Mouse (Mus musculus) left cerebral cortex, postnatal 36 days (tissue): ENCODE measurements around the gene Med27. TPM values are rescaled to one million over a fixed set of nuclear protein-coding genes. Genes with fewer than 3 reads are reported as not detected.

ENCODE experiments used
- DNase-seq, 2 experiments: peaks; one replicate each; pipeline ENCODE4 v3.0.0; 2021 to 2022; ENCODE audit warnings: low spot score in 2 of 2, mixed read lengths in 1 of 2
- intact Hi-C: fragments of 180-260 bp; cut with DNase I; formaldehyde crosslinking; loops from one replicate; pipeline ENCODE4 v1.15.1; 2025
- total RNA-seq, 2 experiments: library from RNA; stranded (reverse); gene quantifications; 2 replicates each; pipeline ENCODE4 v1.2.3; 2021

The Med27 gene
- total RNA-seq, 2 experiments from 2014 or later: 36.4 to 40.4 TPM

DNA sequence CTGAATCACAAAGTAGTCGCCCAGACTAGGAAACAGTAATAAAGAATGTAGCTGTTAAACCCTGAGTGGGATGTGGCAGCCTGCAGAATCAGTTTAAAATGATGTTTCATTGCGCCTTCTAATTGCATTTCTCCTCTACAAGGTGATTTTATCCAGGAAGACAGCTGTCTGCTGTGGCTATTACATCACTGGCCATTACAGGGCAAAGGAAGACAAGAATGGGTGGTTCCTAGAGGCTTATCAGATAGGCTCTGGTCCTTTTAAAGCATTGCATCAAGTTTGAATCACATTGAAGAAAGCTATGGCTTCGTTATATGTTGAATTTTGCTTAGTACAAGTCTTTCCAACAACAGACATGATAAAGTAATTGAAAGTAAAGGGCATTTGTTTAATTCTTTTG lies 76.4 kb downstream of the Med27 start:
- DNase-seq: no peak
- intact Hi-C loops: no loop called here

DNA sequence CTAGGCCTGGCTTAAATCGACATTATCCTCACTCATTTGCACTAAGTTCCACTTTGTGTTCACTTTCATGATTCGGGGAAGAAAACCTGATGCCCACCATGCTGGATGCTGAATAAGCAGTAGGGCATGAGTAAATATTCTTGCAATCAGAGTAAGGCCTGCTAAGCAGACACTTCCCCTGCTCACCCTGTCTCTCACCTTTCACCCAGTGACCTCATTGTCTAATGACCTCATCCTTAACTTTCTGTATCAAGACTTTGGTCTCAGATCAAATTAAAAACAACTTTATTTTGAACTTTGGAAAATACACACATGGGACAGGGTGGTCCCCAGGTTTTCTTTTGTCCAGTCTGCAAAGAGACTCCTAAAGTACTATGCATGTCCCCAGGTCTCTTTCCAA lies 78.8 kb downstream of the Med27 start:
- intact Hi-C loops: no loop called here

DNA sequence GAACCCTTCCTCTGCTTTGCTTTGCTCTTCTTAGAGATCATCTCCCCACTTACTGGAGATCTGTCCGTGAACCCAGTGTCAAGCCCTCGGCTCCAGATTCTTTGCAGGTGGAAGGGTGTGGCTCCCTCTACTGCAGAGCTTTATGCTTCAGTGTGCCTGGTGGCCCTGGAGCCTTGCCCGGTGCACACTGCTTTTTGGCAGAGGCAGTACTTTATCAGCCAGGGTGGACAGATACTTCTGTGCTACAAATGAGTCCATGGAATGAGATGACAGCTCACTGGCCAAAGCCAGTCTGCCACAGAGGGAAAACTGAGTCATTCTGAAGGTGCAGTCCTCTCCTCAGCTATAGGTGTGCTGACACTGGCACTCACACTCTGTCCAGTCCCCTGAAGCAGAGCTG lies 80.1 kb downstream of the Med27 start:
- intact Hi-C loops: no loop called here
- DNase-seq: no peak

More for the DNA sequence above, 78.8 kb downstream of the Med27 start:
- no peak for DNase-seq

DNA sequence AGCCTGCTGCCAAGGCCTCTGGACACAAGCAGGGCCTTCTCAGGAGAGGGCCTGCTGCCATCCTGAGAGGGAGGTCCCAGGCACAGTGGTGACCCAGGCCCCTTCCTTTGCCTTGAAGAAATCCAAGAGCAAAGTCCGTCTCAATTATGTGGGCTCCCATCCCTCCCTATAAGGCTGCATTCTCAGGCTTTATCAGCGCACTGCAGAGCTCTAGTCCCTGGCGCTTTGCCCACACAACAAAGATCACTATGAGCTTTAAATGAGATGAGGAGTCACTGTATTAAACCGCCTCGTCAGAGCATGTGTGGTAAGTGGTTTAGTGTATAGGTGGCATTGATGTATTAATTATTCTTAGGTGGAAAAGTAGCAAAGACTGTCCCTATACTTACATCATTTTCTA lies 85.9 kb downstream of the Med27 start:
- intact Hi-C loops: no loop called here
- DNase-seq: no peak

DNA sequence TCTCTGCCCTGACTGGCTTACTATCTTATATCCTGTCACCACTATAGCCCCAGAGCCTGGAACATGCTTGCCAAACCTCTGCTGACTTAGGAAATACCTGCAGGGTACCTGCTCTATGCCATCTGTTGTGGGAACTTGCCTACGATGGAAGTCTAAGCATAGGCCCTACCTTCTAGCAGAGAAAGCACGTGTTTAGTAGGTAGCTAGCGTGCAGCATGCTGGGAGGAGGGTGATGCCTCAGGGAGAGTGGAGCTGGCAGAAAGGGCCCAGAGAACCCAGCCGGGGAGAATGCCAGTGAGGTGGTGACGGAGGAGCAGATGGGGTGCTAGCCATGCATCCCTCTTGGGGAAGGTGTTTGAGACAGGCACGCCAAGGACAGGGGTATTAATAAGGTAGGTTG lies 89.8 kb downstream of the Med27 start:
- no peak for DNase-seq
- intact Hi-C loops: no loop called here

DNA sequence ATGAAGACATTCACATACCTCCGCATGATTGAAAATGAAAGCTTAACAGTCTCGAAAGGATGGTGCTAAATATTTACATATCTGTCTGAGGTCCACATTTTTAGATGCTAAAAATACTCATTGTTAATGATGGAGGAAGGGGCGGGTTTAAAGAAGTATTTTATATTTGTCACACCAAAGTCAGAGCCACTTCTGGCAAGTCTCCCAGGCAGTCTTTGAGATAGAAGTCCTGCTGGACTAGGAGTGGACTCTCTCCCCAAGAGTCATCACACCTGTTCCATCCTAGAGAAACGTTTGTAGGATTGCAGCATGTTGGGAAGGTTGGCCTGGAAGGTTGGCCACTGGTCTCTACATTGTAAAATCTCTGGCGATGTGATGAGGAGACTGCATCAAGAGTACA lies 90.5 kb downstream of the Med27 start:
- intact Hi-C loops: no loop called here
- DNase-seq: no peak

DNA sequence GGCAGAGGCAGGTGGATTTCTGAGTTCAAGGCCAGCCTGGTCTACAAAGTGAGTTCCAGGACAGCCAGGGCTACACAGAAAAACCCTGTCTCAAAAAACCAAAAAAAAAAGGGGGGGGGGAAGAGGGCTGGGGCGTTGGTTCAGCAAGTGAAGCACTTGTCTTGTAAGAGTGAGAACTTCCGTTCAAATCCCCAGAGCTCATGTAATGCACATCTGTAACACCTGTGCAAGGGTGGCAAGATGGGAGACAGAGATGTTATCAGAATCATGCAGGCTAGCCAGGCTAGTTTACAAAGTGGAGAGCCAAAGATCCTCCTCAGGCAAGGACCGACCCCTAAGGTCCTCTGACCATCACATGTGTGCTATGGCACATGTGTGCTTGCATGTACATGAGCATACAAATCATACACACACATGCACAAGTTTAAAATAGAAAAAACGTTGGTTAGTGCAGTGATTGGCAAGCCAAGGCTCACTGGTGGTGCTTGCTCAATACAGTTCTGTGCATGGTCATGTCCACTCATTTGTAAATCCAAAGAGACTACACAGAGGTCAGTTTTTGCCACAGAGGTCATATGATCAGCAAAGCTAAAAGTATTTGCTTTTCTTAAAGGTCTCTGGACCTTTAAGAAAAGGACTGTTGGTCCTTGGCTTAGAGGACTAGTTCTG lies 91.4 kb downstream of the Med27 start:
- intact Hi-C loops: no loop called here
- no peak for DNase-seq

DNA sequence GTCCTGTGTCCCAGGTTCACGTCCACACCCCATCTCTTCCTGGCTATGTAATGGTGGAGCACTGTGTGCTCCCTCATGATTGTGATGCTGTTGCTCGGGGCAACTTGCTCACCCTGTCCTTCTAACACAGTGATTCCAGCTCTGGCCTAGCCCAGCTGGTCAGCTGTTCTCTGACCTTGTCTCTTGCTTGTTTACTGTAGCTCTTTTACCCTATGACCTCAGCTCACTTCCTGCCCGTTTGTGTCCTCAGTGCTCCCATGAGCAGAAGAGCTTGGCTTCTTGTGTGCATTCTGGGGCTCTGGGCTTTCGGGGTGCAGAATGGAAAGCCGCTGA lies 91.9 kb downstream of the Med27 start:
- DNase-seq: no peak
- intact Hi-C loops: no loop called here

DNA sequence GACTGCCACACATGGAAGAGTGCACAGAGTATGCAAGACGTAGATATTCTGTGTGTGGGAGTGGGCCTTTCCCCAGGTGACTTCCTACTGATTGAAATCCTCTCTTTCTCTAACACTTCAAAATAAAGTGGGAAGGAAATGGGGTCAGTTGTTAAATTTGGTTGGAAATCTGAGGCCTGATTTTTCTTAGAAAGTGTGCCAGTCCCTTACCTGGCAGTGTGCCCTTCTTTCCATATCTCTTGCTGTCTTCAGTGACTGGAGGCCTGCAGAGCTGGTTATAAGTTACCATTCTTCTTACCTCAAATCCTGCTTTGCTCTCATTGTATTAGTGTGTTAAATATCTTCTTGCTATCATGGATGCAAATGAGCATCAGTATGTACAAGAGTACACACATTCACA lies 92.4 kb downstream of the Med27 start:
- DNase-seq: no peak
- intact Hi-C loops: no loop called here

DNA sequence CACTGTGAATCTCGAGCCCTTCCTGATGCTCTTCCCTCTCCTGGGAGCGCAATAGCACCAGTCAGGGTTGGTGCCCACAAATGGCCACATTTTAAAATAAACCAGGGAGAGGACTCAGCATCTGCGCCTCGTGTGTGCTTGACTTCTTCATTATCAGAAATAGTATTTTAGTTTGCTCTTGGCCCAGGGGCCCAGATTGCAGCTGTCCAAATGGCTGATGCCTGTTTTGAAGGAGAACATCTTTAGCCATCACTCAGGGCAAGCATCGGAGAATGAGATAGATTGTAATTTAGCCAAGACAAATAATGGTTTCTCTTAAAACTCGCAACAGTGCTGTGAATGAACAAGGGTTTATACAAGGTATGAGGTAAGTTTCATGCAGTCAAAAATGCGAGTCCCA lies 92.8 kb downstream of the Med27 start:
- DNase-seq: no peak
- intact Hi-C loops: no loop called here

DNA sequence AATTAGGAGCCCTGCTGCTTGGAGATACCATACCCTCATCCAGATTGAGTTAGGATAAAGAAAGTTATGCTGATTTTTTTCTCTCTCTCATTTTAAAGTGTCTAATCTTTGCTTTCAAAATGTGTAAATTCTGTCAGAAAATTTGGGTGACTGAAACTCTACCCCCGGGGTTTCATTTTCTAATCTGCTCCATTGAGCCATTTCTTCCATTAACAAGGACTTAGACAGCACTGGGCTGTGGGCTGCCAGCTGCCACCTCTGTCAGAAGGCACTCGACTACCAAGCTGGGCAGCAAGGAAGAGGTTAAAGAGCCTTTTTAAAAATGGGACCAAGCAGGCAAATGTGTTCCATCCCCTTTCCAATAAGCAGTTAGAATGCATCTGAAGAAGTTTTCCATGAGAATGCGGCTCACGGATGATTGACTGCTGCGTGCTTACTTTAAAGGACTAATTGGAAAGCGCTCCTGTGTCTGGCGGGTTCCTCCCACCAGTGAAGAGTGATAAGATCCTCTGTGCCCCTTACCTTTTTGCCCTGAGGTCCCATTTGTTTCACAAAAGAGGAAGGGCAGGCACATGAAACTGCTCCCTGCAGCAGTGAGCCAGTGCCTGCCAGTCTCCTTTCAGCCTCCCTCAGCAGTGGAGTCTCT lies 93.4 kb downstream of the Med27 start:
- intact Hi-C loops: no loop called here
- DNase-seq: no peak

DNA sequence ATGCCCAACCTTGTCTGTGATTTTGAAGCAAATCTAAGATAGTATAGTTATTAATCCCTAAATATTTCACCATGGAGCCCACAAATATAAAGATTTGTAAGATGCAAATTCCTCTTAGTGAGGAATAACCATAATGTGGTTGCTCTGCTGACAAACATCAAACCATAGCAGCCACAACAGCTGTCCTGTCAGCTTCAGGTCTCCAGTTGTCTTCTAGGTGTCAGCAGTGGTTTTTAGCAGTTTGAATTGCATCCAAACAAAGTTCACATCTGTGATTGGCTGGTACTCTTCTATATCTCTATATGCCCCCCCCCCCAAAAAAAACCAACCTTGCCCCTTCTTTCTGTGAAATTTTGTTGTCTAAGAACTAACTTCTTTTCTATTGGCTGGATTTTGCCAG lies 95.7 kb downstream of the Med27 start:
- intact Hi-C loops: no loop called here
- DNase-seq: no peak

DNA sequence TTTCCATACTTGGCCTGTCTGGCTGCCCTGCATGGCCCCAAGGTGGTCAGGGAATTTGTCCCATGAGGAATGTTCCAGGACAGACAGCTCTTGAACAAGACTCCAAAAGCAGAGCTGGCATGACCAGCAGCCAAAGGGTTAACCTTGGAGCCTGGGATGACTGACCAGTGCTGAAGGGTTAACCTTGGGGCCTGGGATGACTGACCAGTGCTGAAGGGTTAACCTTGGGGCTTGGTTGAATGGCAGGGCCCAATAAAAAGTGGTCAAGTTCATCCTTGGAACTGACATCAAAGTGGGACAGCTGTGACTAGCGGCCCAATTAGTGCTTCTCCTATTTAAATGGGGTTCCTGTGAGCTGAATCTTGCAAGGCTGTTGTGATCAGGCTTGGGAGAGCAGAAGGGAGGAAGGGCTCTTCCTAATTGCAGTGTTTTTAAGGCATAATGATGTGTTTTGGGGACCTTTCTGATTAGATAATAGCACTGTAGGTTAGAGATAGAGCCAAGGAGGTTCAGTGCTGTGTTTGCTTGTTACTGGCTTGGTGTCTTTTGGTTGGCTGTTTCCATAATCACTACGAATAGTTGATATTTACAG lies 97.1 kb downstream of the Med27 start:
- DNase-seq: no peak
- intact Hi-C loops: no loop called here

DNA sequence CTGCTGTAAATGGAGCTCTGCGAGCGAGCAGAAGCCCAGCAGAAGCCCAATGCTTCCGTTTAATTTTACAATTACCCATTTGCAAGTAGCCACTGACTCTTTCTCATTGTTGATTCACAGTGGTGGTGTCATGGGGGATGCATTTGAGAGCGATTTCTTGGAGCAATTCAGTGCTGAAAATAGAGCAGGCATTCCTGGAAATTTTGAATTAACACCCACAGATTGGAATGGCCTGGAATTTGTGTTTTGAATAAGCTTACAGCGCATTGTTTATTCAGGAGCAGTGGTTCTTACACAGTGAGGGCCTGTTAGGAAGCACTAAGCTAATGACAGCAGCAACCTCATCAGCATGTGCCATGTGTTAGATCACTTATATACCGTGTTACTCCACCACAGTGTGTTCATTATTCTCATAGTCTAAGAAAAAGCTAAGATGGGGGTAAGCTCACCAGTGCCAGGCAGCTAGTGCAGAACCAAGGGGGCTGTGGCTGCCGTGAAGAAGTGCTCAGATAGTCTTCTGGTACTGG lies 101.9 kb downstream of the Med27 start:
- intact Hi-C loops: no loop called here
- DNase-seq: no peak

DNA sequence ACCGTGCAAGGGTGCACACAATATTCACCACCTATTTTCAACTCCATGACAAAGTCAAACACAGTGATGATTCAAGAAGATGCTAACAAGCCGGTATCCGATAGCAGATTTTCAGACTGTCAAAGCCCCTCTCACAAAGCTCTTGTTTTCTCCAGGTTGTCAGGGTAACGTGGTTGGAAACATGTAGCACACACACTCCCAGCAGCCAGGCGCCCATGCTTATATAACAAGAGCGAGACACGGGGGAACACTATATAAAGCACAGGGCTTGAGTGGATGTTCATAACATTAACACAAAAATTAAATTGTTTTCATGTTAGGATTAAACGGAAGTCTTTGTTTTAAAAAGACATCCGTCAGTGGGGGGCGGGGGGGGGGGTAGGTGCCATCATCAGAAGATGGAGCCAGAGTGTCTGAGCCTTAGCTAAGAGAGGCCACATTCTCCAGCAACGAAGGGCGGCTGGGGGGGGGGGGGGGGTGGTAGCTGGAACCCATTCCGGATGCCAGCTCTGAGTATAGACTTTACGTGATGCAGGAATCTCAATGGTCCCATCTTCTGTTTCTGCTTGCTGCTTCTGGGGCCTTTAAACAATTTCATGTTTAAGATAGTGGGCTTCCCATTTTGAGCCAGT lies 104.9 kb downstream of the Med27 start:
- intact Hi-C loops: no loop called here
- DNase-seq: peak in 1 of 2 experiments; percentile 52

DNA sequence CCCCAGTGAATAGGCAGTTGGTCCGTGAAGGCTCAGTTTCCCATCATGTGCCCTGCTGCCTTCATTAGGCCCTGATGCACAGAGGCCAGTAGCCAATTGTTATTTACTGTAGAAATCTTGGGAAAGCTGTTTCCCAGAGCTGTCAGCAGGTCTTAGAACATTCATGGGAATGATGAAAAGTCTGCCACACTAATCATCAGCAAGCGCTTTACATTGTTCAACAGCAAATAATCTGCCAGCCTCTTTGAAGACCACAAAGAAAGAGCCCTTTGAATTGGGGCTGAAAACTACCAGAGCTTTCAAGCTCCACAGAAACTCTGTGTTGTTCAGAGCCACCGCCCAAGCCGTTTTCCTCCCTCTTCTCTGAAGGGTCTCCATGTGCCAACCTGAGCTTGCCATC lies 106.8 kb downstream of the Med27 start:
- no peak for DNase-seq
- intact Hi-C loops: no loop called here

DNA sequence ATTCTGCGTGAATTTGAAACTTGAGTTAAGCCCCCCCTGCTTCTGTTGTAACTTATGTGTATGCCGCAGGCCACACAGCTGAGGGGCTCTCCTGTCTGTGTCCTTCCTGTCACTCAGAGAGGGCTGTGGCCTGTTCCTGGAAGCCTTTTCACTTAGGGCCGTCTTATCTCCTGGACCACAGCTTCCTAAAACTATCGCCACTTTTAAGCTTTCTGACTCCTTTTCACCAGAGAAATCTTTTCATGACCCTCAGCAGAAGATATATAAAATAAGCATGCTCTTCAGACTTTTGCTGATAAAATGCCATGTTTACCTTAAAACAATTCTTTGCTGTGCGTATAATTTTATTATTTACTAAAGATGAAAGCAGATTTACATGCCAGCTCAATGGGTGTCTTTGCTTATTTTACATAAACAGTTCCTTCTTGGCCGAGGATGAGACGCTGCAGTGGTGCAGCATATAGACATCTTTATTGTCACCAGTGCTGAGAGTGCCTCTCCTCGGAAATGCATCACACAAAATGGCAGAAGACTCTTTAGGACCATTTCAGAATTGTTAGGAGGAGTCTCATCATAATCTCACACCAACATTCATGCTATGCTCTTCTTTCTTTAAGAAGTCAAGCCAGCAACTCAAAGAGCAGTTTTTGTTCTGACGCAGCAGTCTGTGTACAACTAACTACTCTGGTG lies 110.2 kb downstream of the Med27 start:
- DNase-seq: no peak
- intact Hi-C loops: no loop called here

DNA sequence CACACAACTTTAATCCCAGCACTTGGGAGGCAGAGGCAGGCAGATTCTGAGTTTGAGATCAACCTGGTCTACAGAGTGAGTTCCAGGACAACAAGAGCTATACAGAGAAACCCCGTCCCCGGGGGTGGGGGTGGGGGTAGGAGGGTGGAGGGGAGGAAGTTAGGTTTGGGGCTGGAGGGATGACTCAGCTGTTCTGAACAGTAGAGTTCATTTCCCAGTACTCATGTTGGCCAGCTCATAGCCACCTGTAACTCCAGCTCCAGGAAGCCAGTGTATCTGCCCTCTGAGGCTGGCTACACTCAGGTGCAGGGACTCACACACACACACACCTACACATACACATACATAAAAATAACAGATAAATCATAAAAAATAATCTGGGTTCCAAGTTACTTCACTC lies 111.1 kb downstream of the Med27 start:
- DNase-seq: no peak
- intact Hi-C loops: no loop called here

DNA sequence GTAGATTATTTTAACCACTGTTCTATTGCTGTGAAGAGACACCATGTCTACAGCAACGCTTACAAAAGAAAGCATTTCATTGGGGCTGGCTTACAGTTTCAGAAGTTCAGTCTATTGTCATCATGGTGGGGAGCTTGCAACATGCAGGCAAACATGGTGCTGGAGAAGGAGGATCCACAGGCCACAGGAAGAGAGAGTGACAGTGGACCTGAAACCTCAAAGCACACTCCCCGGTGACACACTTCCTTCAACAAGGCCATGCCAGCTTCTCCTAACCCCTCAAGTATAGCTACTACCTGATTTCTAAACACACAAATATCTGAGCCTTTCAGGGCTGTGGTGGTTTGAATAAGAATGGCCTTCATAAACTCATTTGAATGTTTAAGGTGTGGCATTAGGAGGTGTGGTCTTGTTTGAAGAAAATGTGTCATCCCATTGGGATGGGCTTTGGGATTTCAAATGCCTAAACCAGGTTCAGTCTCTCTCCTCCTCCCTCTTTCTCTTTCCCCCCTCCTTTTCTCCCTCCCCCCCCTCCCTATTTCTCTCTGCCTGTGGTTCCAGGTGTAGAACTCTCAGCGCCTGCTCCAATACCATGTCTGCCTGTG lies 111.8 kb downstream of the Med27 start:
- intact Hi-C loops: no loop called here
- DNase-seq: no peak

DNA sequence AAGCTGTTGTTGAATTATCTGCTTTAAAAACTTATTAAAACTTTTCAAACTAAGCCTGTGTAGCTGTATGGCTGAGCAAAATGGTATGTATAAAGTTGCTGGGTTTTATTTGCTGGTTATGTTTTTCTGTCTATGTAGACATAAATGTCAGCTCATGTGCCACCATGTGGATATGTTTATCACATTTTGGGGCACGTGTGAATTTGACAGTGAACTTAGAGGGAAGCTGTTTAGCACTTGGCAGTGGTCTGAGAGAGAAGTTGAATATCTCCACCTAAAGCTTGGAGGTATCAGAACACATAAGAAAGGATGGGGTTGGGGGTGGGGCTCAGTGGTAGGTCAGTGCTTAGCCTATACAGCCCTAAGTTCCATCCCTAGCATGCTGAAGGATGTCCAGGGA lies 113.0 kb downstream of the Med27 start:
- intact Hi-C loops: no loop called here
- DNase-seq: no peak
